Mouse (Mus musculus): ENCODE data around the gene 4930432M17Rik. TPM values are rescaled to one million over a fixed set of nuclear protein-coding genes. Genes with fewer than 3 reads are reported as not detected.

The 4930432M17Rik gene
- polyA plus RNA-seq, 1 experiment from 2014 or later = not detected

- H3K27me3 ChIP-seq (ENCODE audit: control insufficient read depth, insufficient read depth, low read length) = no peaks in the 10 kb centered on the region
- WGBS = 87% methylated on average over 3 of the region's 3 CpGs
- H3K4me3 ChIP-seq (ENCODE audit: low read depth, low read length) = no peak overlapping the region
- H3K9ac ChIP-seq (replicated peaks; ENCODE audit: low read depth, low read length) = no peak overlapping the region
- no peaks in the 10 kb centered on the region for H3K4me1 ChIP-seq (ENCODE audit: control insufficient read depth, insufficient read depth, low read length)
- no peak overlapping the region for H3K27ac ChIP-seq (ENCODE audit: low read length)
- H3K9me3 ChIP-seq (ENCODE audit: control insufficient read depth, low read depth, low read length) = no peaks in the 10 kb centered on the region
- ATAC-seq (ENCODE audit: insufficient number of reproducible peaks, insufficient read depth, low FRiP score, low read depth) = no peak
- H3K4me2 ChIP-seq (replicated peaks; ENCODE audit: low read depth, low read length) = no peak overlapping the region
- no peaks in the 10 kb centered on the region for H3K36me3 ChIP-seq (ENCODE audit: control insufficient read depth, insufficient read depth, low read length)
Measured at GRCm38 (mm10) chr3:121689697-121690096, 19.1 kb downstream of the 4930432M17Rik start.

- no peak for ATAC-seq (ENCODE audit: insufficient number of reproducible peaks, insufficient read depth, low FRiP score, low read depth)
- WGBS = 70% methylated on average over 13 of the region's 13 CpGs
- no peak overlapping the region for H3K9ac ChIP-seq (replicated peaks; ENCODE audit: low read depth, low read length)
Measured at GRCm38 (mm10) chr3:121693001-121693730, 22.6 kb downstream of the 4930432M17Rik start.

GRCm38 (mm10) chr3:121693746-121694145, 23.2 kb downstream of the 4930432M17Rik start:
- Histone ChIP-seq H3K9ac (replicated peaks; ENCODE audit: low read depth, low read length) (no peak overlapping the region), H3K27ac (ENCODE audit: low read length) (no peak overlapping the region), H3K4me2 (replicated peaks; ENCODE audit: low read depth, low read length) (no peak overlapping the region), H3K4me3 (ENCODE audit: low read depth, low read length) (no peak overlapping the region), H3K9me3 (ENCODE audit: control insufficient read depth, low read depth, low read length) (no peaks in the 10 kb centered on the region), H3K4me1 (ENCODE audit: control insufficient read depth, insufficient read depth, low read length) (no peaks in the 10 kb centered on the region), H3K27me3 (ENCODE audit: control insufficient read depth, insufficient read depth, low read length) (no peaks in the 10 kb centered on the region), H3K36me3 (ENCODE audit: control insufficient read depth, insufficient read depth, low read length) (no peaks in the 10 kb centered on the region)
- 76% methylated on average over 5 of the region's 5 CpGs for WGBS
- ATAC-seq (ENCODE audit: insufficient number of reproducible peaks, insufficient read depth, low FRiP score, low read depth) = no peak

More at GRCm38 (mm10) chr3:121693001-121693730, 22.6 kb downstream of the 4930432M17Rik start:
- no peak overlapping the region for H3K4me3 ChIP-seq (ENCODE audit: low read depth, low read length)
- H3K9me3 ChIP-seq (ENCODE audit: control insufficient read depth, low read depth, low read length) = no peaks in the 10 kb centered on the region
- H3K27ac ChIP-seq (ENCODE audit: low read length) = no peak overlapping the region
- H3K4me1 ChIP-seq (ENCODE audit: control insufficient read depth, insufficient read depth, low read length) = no peaks in the 10 kb centered on the region
- H3K27me3 ChIP-seq (ENCODE audit: control insufficient read depth, insufficient read depth, low read length) = no peaks in the 10 kb centered on the region
- no peaks in the 10 kb centered on the region for H3K36me3 ChIP-seq (ENCODE audit: control insufficient read depth, insufficient read depth, low read length)
- no peak overlapping the region for H3K4me2 ChIP-seq (replicated peaks; ENCODE audit: low read depth, low read length)

- no peak for ATAC-seq (ENCODE audit: insufficient number of reproducible peaks, insufficient read depth, low FRiP score, low read depth)
- H3K9me3 ChIP-seq (ENCODE audit: control insufficient read depth, low read depth, low read length) = no peaks in the 10 kb centered on the region
- no peak overlapping the region for H3K27ac ChIP-seq (ENCODE audit: low read length)
- no peak overlapping the region for H3K4me3 ChIP-seq (ENCODE audit: low read depth, low read length)
- H3K4me2 ChIP-seq (replicated peaks; ENCODE audit: low read depth, low read length) = no peak overlapping the region
- H3K9ac ChIP-seq (replicated peaks; ENCODE audit: low read depth, low read length) = no peak overlapping the region
- no peaks in the 10 kb centered on the region for H3K36me3 ChIP-seq (ENCODE audit: control insufficient read depth, insufficient read depth, low read length)
- H3K27me3 ChIP-seq (ENCODE audit: control insufficient read depth, insufficient read depth, low read length) = no peaks in the 10 kb centered on the region
- 0 out of 2 replicates have a peak, but pooled peaks cover 3% of the 10 kb centered on the region for H3K4me1 ChIP-seq (ENCODE audit: control insufficient read depth, insufficient read depth, low read length)
- WGBS = 78% methylated on average over 7 of the region's 7 CpGs
Measured at GRCm38 (mm10) chr3:121697169-121697568, 26.6 kb downstream of the 4930432M17Rik start.

- 77% methylated on average over 4 of the region's 4 CpGs for WGBS
- Histone ChIP-seq H3K4me3 (ENCODE audit: low read depth, low read length) (no peak overlapping the region), H3K36me3 (ENCODE audit: control insufficient read depth, insufficient read depth, low read length) (no peaks in the 10 kb centered on the region), H3K9me3 (ENCODE audit: control insufficient read depth, low read depth, low read length) (no peaks in the 10 kb centered on the region), H3K4me1 (ENCODE audit: control insufficient read depth, insufficient read depth, low read length) (0 out of 2 replicates have a peak, but pooled peaks cover 3% of the 10 kb centered on the region), H3K9ac (replicated peaks; ENCODE audit: low read depth, low read length) (no peak overlapping the region), H3K27ac (ENCODE audit: low read length) (no peak overlapping the region), H3K27me3 (ENCODE audit: control insufficient read depth, insufficient read depth, low read length) (no peaks in the 10 kb centered on the region), H3K4me2 (replicated peaks; ENCODE audit: low read depth, low read length) (no peak overlapping the region)
- no peak for ATAC-seq (ENCODE audit: insufficient number of reproducible peaks, insufficient read depth, low FRiP score, low read depth)
Measured at GRCm38 (mm10) chr3:121699401-121699800, 28.8 kb downstream of the 4930432M17Rik start.

GRCm38 (mm10) chr3:121699849-121700248, 29.3 kb downstream of the 4930432M17Rik start:
- no peak for ATAC-seq (ENCODE audit: insufficient number of reproducible peaks, insufficient read depth, low FRiP score, low read depth)
- 82% methylated on average over 4 of the region's 4 CpGs for WGBS

GRCm38 (mm10) chr3:121700364-121700952, 29.9 kb downstream of the 4930432M17Rik start:
- H3K4me2 ChIP-seq (replicated peaks; ENCODE audit: low read depth, low read length) = no peak overlapping the region
- H3K4me3 ChIP-seq (ENCODE audit: low read depth, low read length) = no peak overlapping the region
- no peaks in the 10 kb centered on the region for H3K36me3 ChIP-seq (ENCODE audit: control insufficient read depth, insufficient read depth, low read length)
- ATAC-seq (ENCODE audit: insufficient number of reproducible peaks, insufficient read depth, low FRiP score, low read depth) = no peak
- 0 out of 2 replicates have a peak, but pooled peaks cover 3% of the 10 kb centered on the region for H3K4me1 ChIP-seq (ENCODE audit: control insufficient read depth, insufficient read depth, low read length)
- H3K27ac ChIP-seq (ENCODE audit: low read length) = no peak overlapping the region
- H3K27me3 ChIP-seq (ENCODE audit: control insufficient read depth, insufficient read depth, low read length) = no peaks in the 10 kb centered on the region
- no peaks in the 10 kb centered on the region for H3K9me3 ChIP-seq (ENCODE audit: control insufficient read depth, low read depth, low read length)
- 32% methylated on average over 8 of the region's 8 CpGs for WGBS
- no peak overlapping the region for H3K9ac ChIP-seq (replicated peaks; ENCODE audit: low read depth, low read length)

More at GRCm38 (mm10) chr3:121699849-121700248, 29.3 kb downstream of the 4930432M17Rik start:
- no peak overlapping the region for H3K27ac ChIP-seq (ENCODE audit: low read length)
- H3K9ac ChIP-seq (replicated peaks; ENCODE audit: low read depth, low read length) = no peak overlapping the region
- H3K36me3 ChIP-seq (ENCODE audit: control insufficient read depth, insufficient read depth, low read length) = no peaks in the 10 kb centered on the region
- H3K4me1 ChIP-seq (ENCODE audit: control insufficient read depth, insufficient read depth, low read length) = 0 out of 2 replicates have a peak, but pooled peaks cover 3% of the 10 kb centered on the region
- no peak overlapping the region for H3K4me3 ChIP-seq (ENCODE audit: low read depth, low read length)
- no peaks in the 10 kb centered on the region for H3K27me3 ChIP-seq (ENCODE audit: control insufficient read depth, insufficient read depth, low read length)
- H3K4me2 ChIP-seq (replicated peaks; ENCODE audit: low read depth, low read length) = no peak overlapping the region
- no peaks in the 10 kb centered on the region for H3K9me3 ChIP-seq (ENCODE audit: control insufficient read depth, low read depth, low read length)

GRCm38 (mm10) chr3:121703155-121703879, 32.8 kb downstream of the 4930432M17Rik start:
- Histone ChIP-seq H3K9me3 (ENCODE audit: control insufficient read depth, low read depth, low read length) (no peaks in the 10 kb centered on the region), H3K27me3 (ENCODE audit: control insufficient read depth, insufficient read depth, low read length) (no peaks in the 10 kb centered on the region), H3K4me2 (replicated peaks; ENCODE audit: low read depth, low read length) (no peak overlapping the region), H3K36me3 (ENCODE audit: control insufficient read depth, insufficient read depth, low read length) (no peaks in the 10 kb centered on the region), H3K9ac (replicated peaks; ENCODE audit: low read depth, low read length) (no peak overlapping the region), H3K4me1 (ENCODE audit: control insufficient read depth, insufficient read depth, low read length) (peaks cover 3% of the 10 kb centered on the region; the same call in 1 of the 2 replicates), H3K4me3 (ENCODE audit: low read depth, low read length) (no peak overlapping the region), H3K27ac (ENCODE audit: low read length) (no peak overlapping the region)
- WGBS = 84% methylated on average over 7 of the region's 7 CpGs
- no peak for ATAC-seq (ENCODE audit: insufficient number of reproducible peaks, insufficient read depth, low FRiP score, low read depth)

All from stomach, embryonic 14.5 days (tissue).